Comparison of ENCODE assay signal across 19 mouse cellular contexts in the genomic region with DNA sequence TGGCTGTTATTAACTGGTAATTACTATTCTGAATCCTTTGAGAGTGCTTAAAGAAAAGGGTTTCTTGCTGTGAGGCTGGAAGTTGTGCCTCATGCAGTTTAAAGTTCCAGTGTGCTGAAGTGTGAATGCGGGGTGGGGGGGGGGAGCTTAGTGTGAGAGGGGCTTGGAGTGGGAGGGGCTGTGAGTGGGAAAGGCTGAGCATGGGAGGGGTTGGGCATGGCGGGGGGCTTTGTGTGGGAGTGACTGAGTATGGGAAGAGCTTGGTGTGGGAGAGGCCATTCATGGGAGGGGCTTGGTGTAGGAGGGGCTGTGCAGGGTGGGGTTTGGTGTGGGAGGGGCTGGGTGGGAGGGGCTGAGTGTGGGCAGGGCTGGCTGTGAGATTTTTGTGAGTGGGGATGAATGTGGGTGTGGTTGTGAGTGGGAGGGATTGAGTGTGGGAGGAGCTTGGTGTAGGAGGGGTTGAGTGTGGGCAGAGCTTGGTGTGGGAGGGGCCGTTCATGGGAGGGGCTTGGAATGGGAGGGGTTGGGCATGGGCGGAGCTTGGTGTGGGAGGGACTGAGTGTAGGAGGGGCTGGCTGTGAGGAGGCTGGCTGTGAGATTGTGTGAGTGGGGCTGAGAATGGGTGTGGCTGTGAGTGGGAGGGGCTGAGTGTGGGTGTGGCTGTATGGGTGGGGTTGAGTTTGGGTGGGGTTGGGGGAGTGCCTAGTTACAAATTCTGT.
DNase-seq lines count a peak whose midpoint lies in the region; ATAC-seq lines count a peak whose summit lies in the region.
"Had no signal": no experiment of that assay in that cellular context is flagged by ENCODE, and none has a peak within 500 bp of the region (broad histone marks: within the 10 kb centered on the region; RNA-seq: fewer than 3 reads in every experiment).

No protein-coding gene starts in this region.

- no peak overlapping the region for H3K4me2 ChIP-seq in neural tube, embryonic 13.5 days
- H3K4me2 ChIP-seq in forebrain, embryonic 12.5 days, result 0 out of 2 replicates have a peak overlapping the region, but pooled peaks have one; percentile 17
- H3K4me2 ChIP-seq: hindbrain, embryonic 14.5 days; kidney, embryonic 15.5 days; limb, embryonic 13.5 days; liver, embryonic 13.5 days; lung, embryonic 15.5 days; neural tube, embryonic 12.5 days had no signal

- H3K4me3 ChIP-seq in neural tube, embryonic 13.5 days, result no peak overlapping the region
- H3K4me3 ChIP-seq in forebrain, embryonic 12.5 days (replicated peaks), result no peak overlapping the region
- H3K4me3 ChIP-seq: heart, adult 2 months; kidney, embryonic 15.5 days; limb, embryonic 13.5 days; liver, embryonic 13.5 days; lung, embryonic 15.5 days; neural tube, embryonic 12.5 days had no signal

- H3K36me3 ChIP-seq in neural tube, embryonic 13.5 days, result no peaks in the 10 kb centered on the region
- no peaks in the 10 kb centered on the region for H3K36me3 ChIP-seq in forebrain, embryonic 12.5 days (replicated peaks)
- H3K36me3 ChIP-seq: kidney, embryonic 15.5 days; limb, embryonic 13.5 days; liver, embryonic 13.5 days; lung, embryonic 15.5 days; neural tube, embryonic 12.5 days had no signal

- H3K4me1 ChIP-seq in neural tube, embryonic 13.5 days (replicated peaks), result peaks cover 16% of the 10 kb centered on the region
- H3K4me1 ChIP-seq in forebrain, embryonic 12.5 days, result peaks cover 11% of the 10 kb centered on the region
- H3K4me1 ChIP-seq: kidney, embryonic 15.5 days; limb, embryonic 13.5 days; lung, embryonic 15.5 days had no signal

- no peak overlapping the region for H3K9ac ChIP-seq in neural tube, embryonic 13.5 days
- no peak overlapping the region for H3K9ac ChIP-seq in forebrain, embryonic 12.5 days
- H3K9ac ChIP-seq: hindbrain, embryonic 14.5 days; kidney, embryonic 15.5 days; limb, embryonic 13.5 days; liver, embryonic 13.5 days; lung, embryonic 15.5 days; neural tube, embryonic 12.5 days had no signal

- WGBS in neural tube, embryonic 13.5 days, result 41% methylated on average over 4 of the region's 4 CpGs
- WGBS in forebrain, embryonic 12.5 days, result 63% methylated on average over 4 of the region's 4 CpGs

- no peaks in the 10 kb centered on the region; the same call in 1 of the 2 replicates for H3K27me3 ChIP-seq in neural tube, embryonic 13.5 days
- H3K27me3 ChIP-seq in forebrain, embryonic 12.5 days, result peaks cover 9% of the 10 kb centered on the region; the same call in 1 of the 2 replicates
- H3K27me3 ChIP-seq: kidney, embryonic 15.5 days; limb, embryonic 13.5 days; liver, embryonic 13.5 days; lung, embryonic 15.5 days; neural tube, embryonic 12.5 days had no signal

- intact Hi-C loops in gastrocnemius, postnatal 14 days (cut with DNase I; ENCODE audit: low total_unique reads), result no loop called here

- ATAC-seq in neural tube, embryonic 13.5 days (ENCODE audit: low read depth), result peak; percentile 58; the same call in 1 of the 2 replicates
- peak; percentile 44; the same call in 1 of the 2 replicates for ATAC-seq in forebrain, embryonic 12.5 days (ENCODE audit: low FRiP score)

- H3K27ac ChIP-seq in neural tube, embryonic 13.5 days (replicated peaks), result peak overlapping the region; percentile 54; the same call in 1 of the 2 replicates
- 0 out of 2 replicates have a peak overlapping the region, but pooled peaks have one; percentile 51 for H3K27ac ChIP-seq in forebrain, embryonic 12.5 days
- H3K27ac ChIP-seq: heart, adult 2 months; kidney, embryonic 15.5 days; limb, embryonic 13.5 days; liver, embryonic 13.5 days; lung, embryonic 15.5 days; neural tube, embryonic 12.5 days had no signal

- peak; percentile 47 for DNase-seq in gastrocnemius, postnatal 14 days
- no peak for DNase-seq in gastrocnemius, postnatal 25 days
- DNase-seq in neural tube, embryonic 10.5 days (ENCODE audit: extremely low spot score, low spot score), result no peak
- no peak for DNase-seq in lung, adult 18-20 months
- DNase-seq in ovary, postnatal 36 days (ENCODE audit: low spot score), result no peak
- DNase-seq: adrenal gland, adult 8-10 months; cerebellum, adult 9-11 months; heart, adult 2 months; liver, embryonic 13.5 days; lung, postnatal 4 days; right cerebral cortex, postnatal 25 days; thymus, adult 2 months had no signal

- no peaks in the 10 kb centered on the region for H3K9me3 ChIP-seq in neural tube, embryonic 13.5 days
- H3K9me3 ChIP-seq in forebrain, embryonic 12.5 days, result no peaks in the 10 kb centered on the region
- H3K9me3 ChIP-seq: kidney, embryonic 15.5 days; limb, embryonic 13.5 days; lung, embryonic 15.5 days; neural tube, embryonic 12.5 days had no signal
